Mouse (Mus musculus) lung, adult 2 months (tissue): Measurements from ENCODE around the gene Rap1a.
A peak's percentile ranks its signal among the peaks of the same experiment; 100 is the strongest.

Experiments
- CTCF ChIP-seq: fragments of 200-500 bp; IDR thresholded peaks from 2 replicates; pipeline ENCODE4 v1.5.1; 2011; ENCODE audit warnings: mild to moderate bottlenecking, low read length, control low read depth; ENCODE audit not compliant: insufficient read depth
- POLR2A ChIP-seq: fragments of 200-500 bp; IDR thresholded peaks from 2 replicates; pipeline ENCODE4 v1.6.1; 2011; ENCODE audit warnings: low read depth, mild to moderate bottlenecking, control low read depth, low read length, borderline replicate concordance; ENCODE audit errors: extremely low read depth

- TF ChIP-seq CTCF (0 out of 2 replicates have a peak, but pooled peaks have one; percentile 6), POLR2A (no peak)
Measured at GRCm38 (mm10) chr3:105726037-105726436, 75.1 kb downstream of the Rap1a start.
